Mouse (Mus musculus) thymus, adult 2 months (tissue): ENCODE measurements around the gene Map3k7. TPM values are rescaled to one million over a fixed set of nuclear protein-coding genes. Genes with fewer than 3 reads are reported as not detected.

Experiments used
- DNase-seq: peaks from one replicate; pipeline ENCODE4 v3.0.0; 2021
- H3K27ac ChIP-seq: fragments of 200-500 bp; 2 replicates; pipeline ENCODE4 v1.5.1; 2012; ENCODE audit warnings: low read length, control low read depth; ENCODE audit not compliant: control insufficient read depth, insufficient read depth
- H3K27me3 ChIP-seq: fragments of 200-500 bp; 2 replicates; pipeline ENCODE4 v1.6.1; 2012; ENCODE audit warnings: mild to moderate bottlenecking, low read length, moderate library complexity, mixed read lengths; ENCODE audit not compliant: control insufficient read depth, insufficient read depth
- H3K36me3 ChIP-seq: fragments of 200-500 bp; 2 replicates; pipeline ENCODE4 v1.6.1; 2012; ENCODE audit warnings: mild to moderate bottlenecking, low read length, moderate library complexity; ENCODE audit not compliant: control insufficient read depth, insufficient read depth
- H3K4me1 ChIP-seq: fragments of 200-500 bp; replicated peaks from 2 replicates; pipeline ENCODE4 v1.6.1; 2012; ENCODE audit warnings: low read length; ENCODE audit not compliant: control insufficient read depth, insufficient read depth
- H3K4me3 ChIP-seq: fragments of 200-500 bp; 2 replicates; pipeline ENCODE4 v1.5.1; 2012; ENCODE audit warnings: mild to moderate bottlenecking, low read length, control low read depth, moderate library complexity; ENCODE audit not compliant: control insufficient read depth, insufficient read depth
- CTCF ChIP-seq: fragments of 200-500 bp; IDR thresholded peaks from 2 replicates; pipeline ENCODE4 v1.5.1; 2012; ENCODE audit warnings: mild to moderate bottlenecking, control low read depth, low read length, moderate library complexity, borderline replicate concordance; ENCODE audit not compliant: control insufficient read depth, poor library complexity, insufficient read depth; ENCODE audit errors: extremely low read depth
- POLR2A ChIP-seq: fragments of 200-500 bp; IDR thresholded peaks from 2 replicates; pipeline ENCODE4 v1.6.1; 2012; ENCODE audit warnings: mild to moderate bottlenecking, low read length, control low read depth, moderate library complexity; ENCODE audit not compliant: control insufficient read depth, poor library complexity, insufficient read depth; ENCODE audit errors: extremely low read depth
- WGBS: fragments of 180-500 bp; shearing (Covaris S2); methylation state at CpG from one replicate; pipeline ENCODE4 v1.1.7; 2018; 5-methylcytosine and 5-hydroxymethylcytosine counted together
- polyA plus RNA-seq: library from polyadenylated mRNA; depleted of rRNA; stranded (reverse); fragments of >200 nt; gene quantifications from 2 replicates; pipeline ENCODE4 v1.2.3, GENCODE M21; 2012; rRNA removed

Map3k7 gene
- 74.2 and 74.5 TPM in 2 replicates for polyA plus RNA-seq

DNA sequence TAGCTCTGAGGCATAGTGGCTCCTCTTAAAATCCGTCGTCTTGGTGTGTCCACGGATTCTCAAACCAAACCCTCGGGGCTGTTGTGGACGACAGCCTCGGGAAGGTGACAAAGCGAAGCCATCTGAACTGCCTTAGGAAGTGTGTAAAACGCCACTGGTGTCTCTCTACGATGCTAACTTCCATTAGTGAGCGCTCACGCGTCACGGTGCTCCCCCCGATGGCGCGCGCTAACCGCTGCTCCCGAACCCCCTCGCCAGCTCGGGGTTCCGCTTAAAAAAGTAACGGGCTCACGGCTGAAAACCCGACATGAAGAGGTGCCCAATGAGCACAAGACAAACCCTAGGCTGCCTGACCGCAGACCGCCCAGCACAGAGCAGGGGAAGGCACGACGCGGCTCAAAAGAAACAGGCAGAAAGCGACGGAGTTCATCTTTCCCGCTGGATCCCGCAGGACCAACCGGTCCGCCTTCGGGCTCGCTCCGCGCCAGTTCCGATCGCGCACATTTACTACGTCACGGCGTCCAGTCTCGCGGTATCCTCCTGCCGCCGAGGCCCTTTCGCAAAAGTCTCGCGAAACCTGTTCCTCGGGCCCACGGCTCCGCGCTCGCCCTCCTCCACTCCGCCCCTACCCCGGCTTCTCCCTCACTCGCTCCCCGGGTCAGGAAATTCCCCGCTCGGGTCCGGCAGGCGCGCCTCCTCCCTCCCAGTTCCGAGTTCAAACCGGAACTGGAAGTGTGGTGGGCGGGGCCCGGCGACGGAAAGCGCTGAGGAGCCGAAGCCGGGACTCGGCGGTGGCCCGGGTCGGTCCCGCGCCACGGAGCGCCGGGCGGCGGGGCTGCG, at the start of gene Map3k7:
Gene Map3k7, plus strand, starts transcription at position 744 of the 840 bp plus-strand sequence.
- Histone ChIP-seq H3K4me1 (no peaks in the 10 kb centered on the region; the same call in 1 of the 2 replicates), H3K36me3 (no peaks in the 10 kb centered on the region), H3K27me3 (no peaks in the 10 kb centered on the region), H3K4me3 (peak within 1 kb of the TSS; percentile 83), H3K27ac (peak within 1 kb of the TSS; percentile 79)
- under 1% methylated on average over 88 of the region's 88 CpGs for WGBS
- DNase-seq: peak; percentile 91
- TF ChIP-seq CTCF (0 out of 2 replicates have a peak, but pooled peaks have one; percentile 16), POLR2A (peak; percentile 76)

GRCm38 (mm10) chr4:31915114-31915513, 48.8 kb upstream of the Map3k7 start:
- H3K4me1 ChIP-seq: no peaks in the 10 kb centered on the region
- H3K27ac ChIP-seq: no peak overlapping the region
- TF ChIP-seq POLR2A: no peak
- WGBS: 77% methylated on average over 11 of the region's 11 CpGs
- no peaks in the 10 kb centered on the region for H3K27me3 ChIP-seq
- no peaks in the 10 kb centered on the region for H3K36me3 ChIP-seq
- DNase-seq: no peak
- no peak overlapping the region for H3K4me3 ChIP-seq

DNA sequence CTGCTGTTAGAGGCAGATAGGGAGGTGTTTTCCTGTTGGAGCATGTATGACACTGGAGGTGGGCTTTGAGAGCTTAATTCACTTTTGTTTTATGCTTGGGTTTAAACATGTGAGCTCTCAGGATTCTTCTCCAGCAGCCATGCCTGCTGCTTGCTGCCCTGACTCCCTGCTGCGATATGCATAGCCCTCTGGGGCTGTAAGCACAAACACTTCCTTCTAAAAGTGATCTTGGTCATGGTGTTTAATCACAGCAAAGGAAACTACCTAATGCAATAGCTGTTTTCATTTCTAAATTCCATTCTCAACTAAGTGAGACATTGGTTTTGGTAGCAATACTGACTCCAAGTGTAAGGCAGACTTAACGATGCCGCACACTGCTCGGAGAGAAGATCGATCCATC, 45.2 kb upstream of the Map3k7 start:
- Histone ChIP-seq H3K4me3 (no peak overlapping the region), H3K4me1 (no peaks in the 10 kb centered on the region), H3K27ac (no peak overlapping the region), H3K27me3 (no peaks in the 10 kb centered on the region), H3K36me3 (no peaks in the 10 kb centered on the region)
- 97% methylated on average over 5 of the region's 5 CpGs for WGBS
- no peak for DNase-seq
- TF ChIP-seq CTCF: no peak
- no peak for TF ChIP-seq POLR2A

DNA sequence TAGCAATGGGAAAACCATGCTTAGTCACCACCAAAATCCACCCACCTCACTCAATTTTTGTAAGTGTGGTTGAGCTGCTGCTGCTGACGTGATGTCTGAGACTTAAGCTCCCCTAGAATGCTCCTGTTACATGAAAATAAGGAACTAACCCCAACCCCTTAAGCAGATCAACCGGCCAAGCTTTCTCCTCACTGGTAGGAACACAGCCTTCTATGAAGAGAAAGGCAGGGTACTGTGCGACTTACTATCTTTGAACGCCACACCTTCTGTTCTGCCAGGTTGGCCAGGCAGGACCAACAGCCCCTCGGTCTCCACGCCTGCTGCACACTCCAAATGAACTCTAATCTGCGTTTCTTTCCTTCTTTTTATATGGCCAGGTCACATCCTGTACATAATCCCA, 41.7 kb upstream of the Map3k7 start:
- 44% methylated on average over 7 of the region's 7 CpGs for WGBS
- DNase-seq: no peak

DNA sequence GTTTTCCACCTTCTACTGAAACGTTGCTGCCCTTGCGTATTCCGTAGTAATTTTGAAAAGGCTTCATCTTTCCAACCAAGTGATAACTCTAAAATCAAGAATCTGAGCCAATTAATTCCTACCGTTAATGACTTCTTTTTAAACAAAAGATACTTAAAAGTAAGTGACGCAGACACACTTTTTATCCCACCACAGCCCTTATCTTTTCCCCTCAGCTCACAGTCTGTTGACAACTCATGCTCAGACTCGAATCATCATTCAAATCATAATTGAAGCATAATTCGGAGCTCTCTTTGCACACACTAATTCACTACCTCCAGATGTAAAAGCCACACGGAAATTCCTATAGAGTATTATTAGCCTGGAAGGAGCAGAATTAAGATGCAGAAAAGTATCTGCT, 40.5 kb upstream of the Map3k7 start:
- no peak for DNase-seq
- H3K27ac ChIP-seq: no peak overlapping the region
- TF ChIP-seq POLR2A (no peak), CTCF (no peak)
- no peaks in the 10 kb centered on the region for H3K27me3 ChIP-seq
- 88% methylated on average over 8 of the region's 8 CpGs for WGBS
- H3K36me3 ChIP-seq: no peaks in the 10 kb centered on the region
- H3K4me3 ChIP-seq: no peak overlapping the region
- no peaks in the 10 kb centered on the region for H3K4me1 ChIP-seq

More for the DNA sequence above, 41.7 kb upstream of the Map3k7 start:
- no peak for TF ChIP-seq POLR2A
- TF ChIP-seq CTCF: no peak
- H3K4me3 ChIP-seq: no peak overlapping the region
- H3K27ac ChIP-seq: no peak overlapping the region
- H3K36me3 ChIP-seq: no peaks in the 10 kb centered on the region
- H3K4me1 ChIP-seq: no peaks in the 10 kb centered on the region
- no peaks in the 10 kb centered on the region for H3K27me3 ChIP-seq

GRCm38 (mm10) chr4:31924301-31925185, 39.4 kb upstream of the Map3k7 start:
- no peak overlapping the region for H3K27ac ChIP-seq
- no peaks in the 10 kb centered on the region for H3K27me3 ChIP-seq
- TF ChIP-seq POLR2A (no peak), CTCF (no peak)
- DNase-seq: no peak
- 85% methylated on average over 14 of the region's 14 CpGs for WGBS
- H3K4me3 ChIP-seq: no peak overlapping the region
- no peaks in the 10 kb centered on the region for H3K36me3 ChIP-seq
- H3K4me1 ChIP-seq: no peaks in the 10 kb centered on the region
